Mouse (Mus musculus) forebrain, embryonic 12.5 days (tissue): Measurements from ENCODE around the gene Rp9. TPM values are rescaled to one million over a fixed set of nuclear protein-coding genes. Genes with fewer than 3 reads are reported as not detected.
A peak's percentile ranks its signal among the peaks of the same experiment; 100 is the strongest.

Experiments
- ATAC-seq: fragments of 200-750 bp; cut with Nextera tagmentation; 2 replicates; pipeline ENCODE4 v1.8.0; 2017; ENCODE audit warnings: moderate TSS enrichment; ENCODE audit not compliant: low FRiP score
- H3K27ac ChIP-seq: fragments of 300-500 bp; sonication (generic); 2 replicates; pipeline ENCODE4 v1.5.1; 2016; ENCODE audit warnings: mild to moderate bottlenecking
- H3K27me3 ChIP-seq: fragments of 300-500 bp; sonication (generic); 2 replicates; pipeline ENCODE4 v1.6.1; 2016; ENCODE audit warnings: mild to moderate bottlenecking
- H3K36me3 ChIP-seq: fragments of 300-500 bp; sonication (generic); replicated peaks from 2 replicates; pipeline ENCODE4 v1.6.1; 2016; ENCODE audit warnings: mild to moderate bottlenecking
- H3K4me1 ChIP-seq: fragments of 300-500 bp; sonication (generic); 2 replicates; pipeline ENCODE4 v1.6.1; 2016
- H3K4me2 ChIP-seq: fragments of 300-500 bp; sonication (generic); 2 replicates; pipeline ENCODE4 v1.6.1; 2016; ENCODE audit warnings: mild to moderate bottlenecking, moderate library complexity
- H3K4me3 ChIP-seq: fragments of 300-500 bp; sonication (generic); replicated peaks from 2 replicates; pipeline ENCODE4 v1.5.1; 2016; ENCODE audit warnings: mild to moderate bottlenecking
- H3K9ac ChIP-seq: fragments of 300-500 bp; sonication (generic); 2 replicates; pipeline ENCODE4 v1.6.1; 2016; ENCODE audit warnings: mild to moderate bottlenecking
- H3K9me3 ChIP-seq: fragments of 300-500 bp; sonication (generic); 2 replicates; pipeline ENCODE4 v1.6.1; 2016
- WGBS: fragments of 180-500 bp; shearing (Covaris S2); methylation state at CpG from one replicate; pipeline ENCODE4 v1.1.7; 2016; 5-methylcytosine and 5-hydroxymethylcytosine counted together
- polyA plus RNA-seq: library from polyadenylated mRNA; unstranded; fragments of >200 nt; fragmentation: Nextera tagmentation; extraction: Ambion mirVana; gene quantifications from 2 replicates; pipeline ENCODE4 v1.2.1, GENCODE M21; 2016

The Rp9 gene
- polyA plus RNA-seq: 58.2 and 63.2 TPM in 2 replicates

DNA sequence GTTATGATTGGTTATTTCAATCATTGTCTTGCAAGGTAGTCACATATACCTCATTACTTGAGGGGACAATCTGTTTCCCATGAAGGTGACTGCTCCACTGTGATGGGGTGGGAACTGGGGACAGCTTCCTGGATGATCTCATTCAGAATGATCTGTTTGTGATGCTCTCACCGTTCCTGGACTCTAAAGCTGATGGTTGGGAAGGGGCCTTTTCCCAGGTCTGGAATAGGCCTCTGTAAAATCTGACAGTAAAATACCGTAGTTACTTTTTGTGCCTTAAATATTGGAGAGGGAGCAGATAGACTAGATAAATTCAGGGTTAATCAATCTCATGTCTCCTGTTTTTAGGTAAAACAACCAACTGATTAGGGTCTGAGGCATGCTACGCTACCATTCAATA, at the start of gene Rp9:
Rp9 (minus strand) TSS at position 101 of the 400 bp plus-strand sequence.
- Histone ChIP-seq H3K27me3 (no peaks in the 10 kb centered on the region), H3K4me3 (peak within 1 kb of the TSS; percentile 85), H3K36me3 (peaks cover 8% of the 10 kb centered on the region), H3K4me1 (peaks cover 6% of the 10 kb centered on the region), H3K9me3 (no peaks in the 10 kb centered on the region), H3K27ac (0 out of 2 replicates have a peak within 1 kb of the TSS, but pooled peaks have one; percentile 88), H3K4me2 (peak within 1 kb of the TSS; percentile 80), H3K9ac (peak within 1 kb of the TSS; percentile 84)
- no peak for ATAC-seq
- WGBS: 90% methylated on average over 3 of the region's 3 CpGs

DNA sequence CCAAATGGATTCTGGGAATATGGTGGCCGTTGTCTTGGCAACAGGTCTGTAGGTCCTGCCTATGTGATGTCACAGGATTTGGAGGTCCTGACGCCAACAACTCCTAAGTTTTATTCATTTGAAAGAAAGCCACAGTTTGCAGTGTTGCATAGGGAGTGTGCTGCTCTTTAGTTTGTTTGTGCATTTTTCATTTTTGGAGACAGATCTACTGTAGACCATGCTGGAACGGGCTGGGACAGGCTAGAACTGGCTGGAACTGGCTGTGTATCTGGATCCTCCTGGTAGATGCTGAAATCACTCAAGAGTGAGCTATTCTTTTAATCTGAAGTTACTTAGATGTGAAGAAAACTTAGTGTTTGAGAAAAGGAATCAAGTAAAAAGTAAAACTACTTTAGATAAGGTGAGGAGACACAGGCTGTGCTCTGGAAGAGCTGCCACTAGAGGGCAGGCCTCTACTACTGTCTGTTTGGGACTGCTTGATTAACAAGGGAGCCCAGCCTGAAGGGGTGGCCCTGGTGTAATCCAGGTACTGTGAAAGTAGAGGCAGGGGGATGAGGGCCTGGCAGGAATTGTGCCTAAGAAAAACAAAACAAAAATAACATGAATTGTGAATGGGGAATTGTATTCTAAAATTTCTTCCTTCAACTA, 49.0 kb upstream of the Rp9 start:
- no peak overlapping the region for H3K4me3 ChIP-seq
- WGBS: 86% methylated on average over 3 of the region's 3 CpGs
- no peak overlapping the region for H3K9ac ChIP-seq
- no peaks in the 10 kb centered on the region for H3K27me3 ChIP-seq
- H3K4me2 ChIP-seq: no peak overlapping the region
- H3K9me3 ChIP-seq: no peaks in the 10 kb centered on the region
- ATAC-seq: peak; percentile 77; the same call in 1 of the 2 replicates
- no peak overlapping the region for H3K27ac ChIP-seq
- no peaks in the 10 kb centered on the region for H3K4me1 ChIP-seq
- no peaks in the 10 kb centered on the region for H3K36me3 ChIP-seq

DNA sequence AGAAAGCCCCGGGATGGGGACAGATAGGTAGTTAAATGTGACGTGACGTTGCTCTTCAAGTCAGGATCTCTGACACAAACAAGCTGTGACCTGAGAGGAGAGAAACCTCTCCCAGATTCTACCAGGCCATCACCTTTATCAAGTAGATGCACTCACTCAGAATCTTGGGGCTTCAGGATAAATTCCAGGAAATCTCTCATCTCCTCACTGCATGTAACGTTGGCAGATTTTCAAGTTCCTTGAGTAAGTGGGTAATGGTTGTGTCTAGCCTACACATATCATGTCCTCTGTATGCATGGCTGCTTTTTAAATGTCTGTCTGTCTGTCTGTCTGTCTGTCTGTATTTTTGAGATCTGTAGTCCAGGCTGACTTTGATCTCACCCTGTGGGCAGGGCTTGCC, 45.5 kb upstream of the Rp9 start:
- Histone ChIP-seq H3K9ac (no peak overlapping the region), H3K27me3 (no peaks in the 10 kb centered on the region), H3K4me3 (no peak overlapping the region), H3K9me3 (no peaks in the 10 kb centered on the region), H3K36me3 (no peaks in the 10 kb centered on the region), H3K27ac (no peak overlapping the region), H3K4me2 (no peak overlapping the region), H3K4me1 (no peaks in the 10 kb centered on the region)
- ATAC-seq: no peak
- WGBS: 92% methylated on average over 4 of the region's 4 CpGs

DNA sequence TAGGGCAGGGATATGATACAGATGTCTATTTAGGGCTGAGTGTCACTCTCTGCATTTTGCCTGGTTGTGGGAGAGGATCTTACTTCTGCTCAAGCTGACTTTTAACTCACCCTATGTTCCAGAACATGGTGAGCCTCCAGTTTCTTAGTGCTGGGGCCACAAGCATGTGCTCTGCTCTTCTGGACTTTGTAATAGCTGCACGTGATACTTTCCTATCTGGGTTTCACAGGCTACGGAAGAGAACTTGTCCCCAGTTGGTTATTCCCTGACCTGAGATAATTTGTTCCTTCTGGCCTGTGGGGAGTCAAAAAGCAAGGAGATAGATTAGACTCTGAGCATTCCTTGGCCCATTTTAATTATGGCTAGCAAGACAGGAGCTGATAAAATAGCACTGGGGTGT, 36.0 kb upstream of the Rp9 start:
- no peak overlapping the region for H3K4me2 ChIP-seq
- 77% methylated on average over 2 of the region's 2 CpGs for WGBS
- no peak for ATAC-seq

GRCm38 (mm10) chr9:22503581-22503980, 34.0 kb upstream of the Rp9 start:
- Histone ChIP-seq H3K4me1 (peaks cover 12% of the 10 kb centered on the region; the same call in 1 of the 2 replicates), H3K36me3 (no peaks in the 10 kb centered on the region), H3K27ac (no peak overlapping the region), H3K27me3 (no peaks in the 10 kb centered on the region), H3K9ac (no peak overlapping the region), H3K9me3 (no peaks in the 10 kb centered on the region), H3K4me3 (no peak overlapping the region), H3K4me2 (no peak overlapping the region)
- ATAC-seq: no peak
- 67% methylated on average over 5 of the region's 5 CpGs for WGBS

More for the DNA sequence above, 36.0 kb upstream of the Rp9 start:
- no peak overlapping the region for H3K4me3 ChIP-seq
- no peak overlapping the region for H3K27ac ChIP-seq
- no peak overlapping the region for H3K9ac ChIP-seq
- H3K27me3 ChIP-seq: no peaks in the 10 kb centered on the region
- H3K9me3 ChIP-seq: no peaks in the 10 kb centered on the region
- peaks cover 12% of the 10 kb centered on the region; the same call in 1 of the 2 replicates for H3K4me1 ChIP-seq
- no peaks in the 10 kb centered on the region for H3K36me3 ChIP-seq

DNA sequence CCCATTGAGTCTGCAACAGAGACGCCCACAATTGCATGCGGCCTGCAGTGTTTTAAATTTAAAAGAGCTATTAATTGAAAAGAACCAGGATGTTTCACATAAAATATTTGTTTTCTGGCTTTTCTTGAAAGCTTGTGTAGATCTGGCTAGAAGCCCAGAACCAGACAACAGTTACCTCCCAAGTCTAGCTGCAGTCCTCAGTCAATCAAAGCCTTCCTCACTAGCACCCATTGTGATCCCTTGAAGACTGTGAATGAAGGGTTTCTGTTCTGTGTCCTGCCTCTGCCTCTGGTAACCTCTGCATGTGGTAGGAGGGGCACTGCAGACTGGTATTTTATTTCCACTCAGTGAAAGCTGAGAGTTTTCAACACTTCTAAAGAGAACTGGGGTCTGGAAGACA, 33.4 kb upstream of the Rp9 start:
- Histone ChIP-seq H3K4me1 (peaks cover 12% of the 10 kb centered on the region; the same call in 1 of the 2 replicates), H3K27ac (no peak overlapping the region), H3K9me3 (no peaks in the 10 kb centered on the region), H3K9ac (no peak overlapping the region), H3K4me2 (no peak overlapping the region), H3K27me3 (no peaks in the 10 kb centered on the region), H3K4me3 (no peak overlapping the region), H3K36me3 (no peaks in the 10 kb centered on the region)
- WGBS: 65% methylated on average over 2 of the region's 2 CpGs
- ATAC-seq: no peak

DNA sequence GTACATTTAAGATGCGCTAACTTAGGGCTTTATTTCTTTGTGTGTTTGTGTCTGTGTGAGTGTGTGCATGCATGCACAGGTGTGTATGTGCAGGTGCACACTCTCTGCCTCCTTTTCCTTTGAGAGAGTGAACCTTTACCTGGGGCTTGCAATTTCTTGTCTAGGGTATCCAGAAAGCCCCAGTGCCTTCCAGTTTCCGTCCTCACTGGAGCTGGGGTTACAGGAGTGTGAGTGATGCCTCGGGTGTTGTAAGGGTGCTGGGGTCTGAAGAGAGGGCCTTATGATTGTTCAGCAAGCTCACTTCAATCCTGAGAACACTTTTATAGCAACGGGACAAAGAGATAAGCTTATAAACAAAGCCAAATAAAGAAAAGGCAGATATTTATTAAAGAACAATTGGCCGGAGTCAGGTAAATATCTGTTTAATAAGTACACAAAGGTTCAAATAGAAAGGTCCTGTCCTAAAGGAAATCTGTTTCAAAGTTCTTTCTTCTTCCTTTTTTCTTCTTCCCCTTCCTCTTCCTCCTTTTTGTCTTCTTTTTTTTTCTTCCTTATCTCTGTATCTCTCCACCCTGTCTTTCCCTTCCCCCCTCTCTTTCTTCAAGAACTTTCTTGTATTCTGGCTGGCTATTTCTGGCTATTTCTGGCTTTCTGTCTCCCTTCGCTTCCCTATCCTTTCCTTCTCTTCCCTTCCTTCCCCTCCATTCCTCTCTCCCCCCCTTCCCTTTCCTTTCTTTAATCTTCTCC, 27.7 kb upstream of the Rp9 start:
- H3K27me3 ChIP-seq: no peaks in the 10 kb centered on the region
- no peak for ATAC-seq
- no peaks in the 10 kb centered on the region for H3K4me1 ChIP-seq
- H3K27ac ChIP-seq: no peak overlapping the region
- no peak overlapping the region for H3K9ac ChIP-seq
- H3K4me2 ChIP-seq: no peak overlapping the region
- WGBS: 88% methylated on average over 6 of the region's 6 CpGs
- no peaks in the 10 kb centered on the region for H3K9me3 ChIP-seq
- H3K4me3 ChIP-seq: no peak overlapping the region
- H3K36me3 ChIP-seq: no peaks in the 10 kb centered on the region

- Histone ChIP-seq H3K27ac (no peak overlapping the region), H3K4me1 (no peaks in the 10 kb centered on the region), H3K27me3 (no peaks in the 10 kb centered on the region), H3K4me3 (no peak overlapping the region), H3K4me2 (no peak overlapping the region), H3K9ac (no peak overlapping the region), H3K9me3 (no peaks in the 10 kb centered on the region), H3K36me3 (no peaks in the 10 kb centered on the region)
- WGBS: 85% methylated on average over 2 of the region's 2 CpGs
- no peak for ATAC-seq
Observed at GRCm38 (mm10) chr9:22495133-22495532, 25.6 kb upstream of the Rp9 start.

- H3K9ac ChIP-seq: no peak overlapping the region
- H3K27ac ChIP-seq: no peak overlapping the region
- 81% methylated on average over 9 of the region's 9 CpGs for WGBS
- H3K4me2 ChIP-seq: no peak overlapping the region
- H3K36me3 ChIP-seq: no peaks in the 10 kb centered on the region
- no peaks in the 10 kb centered on the region for H3K27me3 ChIP-seq
- H3K9me3 ChIP-seq: no peaks in the 10 kb centered on the region
- H3K4me3 ChIP-seq: no peak overlapping the region
- ATAC-seq: no peak
- no peaks in the 10 kb centered on the region for H3K4me1 ChIP-seq
Observed at GRCm38 (mm10) chr9:22494203-22494807, 24.8 kb upstream of the Rp9 start.

DNA sequence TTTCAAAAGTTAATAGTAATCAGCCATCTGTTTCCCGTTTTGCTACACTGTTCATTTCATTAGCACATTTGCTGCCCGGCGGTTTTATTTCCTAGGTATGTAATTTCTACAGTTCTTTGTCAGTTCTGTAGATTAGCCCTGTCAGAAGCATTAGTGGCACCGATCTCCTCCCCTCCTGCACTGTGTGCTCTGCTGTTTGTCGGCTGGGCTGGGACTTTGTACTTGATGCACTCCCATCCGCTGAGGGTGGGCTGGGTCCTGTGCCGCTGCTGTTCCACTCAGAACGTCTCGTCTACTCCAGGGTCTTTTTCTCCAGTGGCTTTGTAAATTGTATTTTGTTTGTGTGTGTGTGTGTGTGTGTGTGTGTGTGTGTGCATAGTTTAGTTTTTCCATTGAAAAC, 19.4 kb upstream of the Rp9 start:
- Histone ChIP-seq H3K4me3 (no peak overlapping the region), H3K27ac (no peak overlapping the region), H3K27me3 (no peaks in the 10 kb centered on the region), H3K36me3 (no peaks in the 10 kb centered on the region), H3K9ac (no peak overlapping the region), H3K4me2 (no peak overlapping the region), H3K9me3 (no peaks in the 10 kb centered on the region), H3K4me1 (no peaks in the 10 kb centered on the region)
- ATAC-seq: no peak
- WGBS: 54% methylated on average over 9 of the region's 9 CpGs

DNA sequence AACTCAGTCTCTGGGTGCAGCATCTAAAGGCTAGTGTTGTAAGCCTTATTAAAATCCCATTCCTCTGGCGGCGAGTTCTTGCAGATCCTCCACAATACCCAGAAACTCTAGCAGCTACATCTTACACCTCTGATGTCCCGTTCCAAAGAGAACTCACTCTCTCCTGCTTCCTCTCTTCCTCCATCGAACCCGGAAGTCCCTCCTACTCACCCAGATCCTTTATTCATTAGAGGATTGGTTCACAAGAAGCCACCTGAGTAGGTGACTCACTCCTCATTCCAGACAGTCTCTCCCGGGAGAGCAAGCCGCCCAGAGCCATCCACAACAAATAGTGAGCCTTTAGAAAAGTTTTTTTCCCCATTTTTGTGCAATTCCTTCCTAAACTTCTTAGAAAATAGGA, 16.7 kb upstream of the Rp9 start:
- no peaks in the 10 kb centered on the region for H3K9me3 ChIP-seq
- H3K4me2 ChIP-seq: no peak overlapping the region
- H3K27me3 ChIP-seq: no peaks in the 10 kb centered on the region
- no peak for ATAC-seq
- H3K4me1 ChIP-seq: no peaks in the 10 kb centered on the region
- no peak overlapping the region for H3K27ac ChIP-seq
- H3K36me3 ChIP-seq: no peaks in the 10 kb centered on the region
- no peak overlapping the region for H3K9ac ChIP-seq
- WGBS: 90% methylated on average over 7 of the region's 7 CpGs
- no peak overlapping the region for H3K4me3 ChIP-seq

- H3K9me3 ChIP-seq: no peaks in the 10 kb centered on the region
- no peak overlapping the region for H3K9ac ChIP-seq
- no peak overlapping the region for H3K4me2 ChIP-seq
- no peaks in the 10 kb centered on the region for H3K36me3 ChIP-seq
- H3K4me3 ChIP-seq: no peak overlapping the region
- no peak overlapping the region for H3K27ac ChIP-seq
- no peaks in the 10 kb centered on the region for H3K4me1 ChIP-seq
- WGBS: 95% methylated on average over 12 of the region's 12 CpGs
- ATAC-seq: no peak
- H3K27me3 ChIP-seq: no peaks in the 10 kb centered on the region
Observed at GRCm38 (mm10) chr9:22484562-22485308, 15.2 kb upstream of the Rp9 start.
